17 mouse cellular contexts compared by ENCODE assay signal in the genomic region with DNA sequence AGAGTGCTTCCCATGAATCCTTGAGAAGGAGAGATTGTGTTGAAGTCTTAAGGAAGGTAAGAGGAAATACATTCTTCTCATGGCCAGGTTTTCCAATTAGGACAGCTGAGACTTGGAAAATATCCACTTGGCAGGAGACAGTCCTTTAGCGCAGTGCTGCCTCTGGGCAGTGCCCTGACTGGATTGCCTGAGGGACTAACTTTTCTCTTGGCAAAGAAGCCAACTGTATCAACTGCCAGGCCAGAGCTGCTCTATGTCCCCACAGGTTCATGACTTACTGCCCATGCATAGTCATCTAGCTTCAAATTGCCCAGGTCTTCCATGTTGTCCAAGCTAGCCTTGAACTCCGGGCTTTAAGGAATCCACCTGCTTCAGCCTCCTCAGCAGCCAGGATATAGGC.
A peak's percentile ranks its signal among the peaks of the same experiment; 100 is the strongest.
DNase-seq lines count a peak whose midpoint lies in the region; ATAC-seq and TF ChIP-seq lines count a peak whose summit lies in the region.
"Had no signal": no experiment of that assay in that cellular context is flagged by ENCODE, and none has a peak within 500 bp of the region (broad histone marks: within the 10 kb centered on the region; RNA-seq: fewer than 3 reads in every experiment).

No protein-coding gene starts in this region.

- H3K79me2 ChIP-seq in heart, adult 2 months (replicated peaks; ENCODE audit: control insufficient read depth, insufficient read depth, low read length): 0 out of 2 replicates have a peak, but pooled peaks cover 1% of the 10 kb centered on the region
- no peaks in the 10 kb centered on the region; the same call in 1 of the 2 replicates for H3K79me2 ChIP-seq in MEL (ENCODE audit: control insufficient read depth, insufficient read depth, low read length, poor library complexity)

- no peak for TF ChIP-seq POLR2A in heart, adult 2 months (IDR thresholded peaks at IDR 0.05; ENCODE audit: insufficient read depth, low read depth, low read length)
- no peak for TF ChIP-seq POLR2A in MEL (IDR thresholded peaks at IDR 0.05; ENCODE audit: control insufficient read depth in 1 of 2, insufficient read depth in 1 of 2, low read depth in 1 of 2, low read length in 2 of 2, poor library complexity in 1 of 2)

- no peak for TF ChIP-seq EP300 in heart, adult 2 months (IDR thresholded peaks at IDR 0.05; ENCODE audit: insufficient read depth, low read depth, low read length)
- TF ChIP-seq EP300 in MEL (IDR thresholded peaks at IDR 0.05; ENCODE audit: low read depth in 1 of 2, low read length in 2 of 2): no peak

- no peak overlapping the region for H3K9ac ChIP-seq in heart, adult 2 months (ENCODE audit: low read depth, low read length)
- no peak overlapping the region for H3K9ac ChIP-seq in heart, embryonic 11.5 days (ENCODE audit: low read depth, low read length)
- H3K9ac ChIP-seq in kidney, embryonic 15.5 days: no peak overlapping the region
- peak overlapping the region; percentile 25; the same call in 1 of the 2 replicates for H3K9ac ChIP-seq in MEL (ENCODE audit: control insufficient read depth, low read depth, low read length, poor library complexity, severe bottlenecking)
- H3K9ac ChIP-seq in hindbrain, embryonic 12.5 days: no peak overlapping the region
- H3K9ac ChIP-seq: embryonic facial prominence, embryonic 13.5 days; forebrain, postnatal 0 days; limb, embryonic 13.5 days; stomach, embryonic 15.5 days had no signal

- peak in 1 of 2 experiments; percentile 56 for DNase-seq in heart, adult 2 months
- DNase-seq in kidney, adult 8-10 months: peak; percentile 47 to 64
- DNase-seq in 3134 (ENCODE audit: extremely low read depth, insufficient read length, low spot score) (peak; percentile 20), MEL (ENCODE audit: low read depth, low spot score) (no peak)
- DNase-seq: cerebellum, adult 9-11 months; forebrain, postnatal 0 days; lung, postnatal 36 days; thymus, postnatal 14 days had no signal

- 47% methylated on average over 2 of the region's 2 CpGs for WGBS in heart, adult 2 months
- WGBS in heart, embryonic 11.5 days (ENCODE audit: insufficient replicate concordance): 91% methylated on average over 2 of the region's 2 CpGs
- WGBS in kidney, embryonic 15.5 days: 98% methylated on average over 2 of the region's 2 CpGs
- WGBS in hindbrain, embryonic 12.5 days: 99% methylated on average over 2 of the region's 2 CpGs

- H3K4me2 ChIP-seq in heart, embryonic 11.5 days: no peak overlapping the region
- H3K4me2 ChIP-seq in kidney, embryonic 15.5 days: no peak overlapping the region
- no peak overlapping the region for H3K4me2 ChIP-seq in hindbrain, embryonic 12.5 days (replicated peaks)
- H3K4me2 ChIP-seq: embryonic facial prominence, embryonic 13.5 days; limb, embryonic 13.5 days; stomach, embryonic 15.5 days had no signal

- intact Hi-C loops in heart, adult 2 months (cut with DNase I): no loop called here

- ATAC-seq in heart, embryonic 11.5 days (replicated peaks; ENCODE audit: insufficient number of reproducible peaks, low FRiP score, low TSS enrichment): no peak
- ATAC-seq in kidney, embryonic 15.5 days (replicated peaks; ENCODE audit: low FRiP score): no peak
- no peak for ATAC-seq in hindbrain, embryonic 12.5 days (ENCODE audit: low FRiP score)
- ATAC-seq: CD4-positive, CD25-positive, alpha-beta regulatory T cell, adult 4 months; forebrain, postnatal 0 days had no signal

- no peaks in the 10 kb centered on the region for H3K9me3 ChIP-seq in heart, embryonic 11.5 days (replicated peaks; ENCODE audit: control insufficient read depth, low read length)
- no peaks in the 10 kb centered on the region for H3K9me3 ChIP-seq in kidney, embryonic 15.5 days (replicated peaks)
- H3K9me3 ChIP-seq in MEL (replicated peaks; ENCODE audit: insufficient read depth, low read length): no peaks in the 10 kb centered on the region
- H3K9me3 ChIP-seq in hindbrain, embryonic 12.5 days (replicated peaks): no peaks in the 10 kb centered on the region
- H3K9me3 ChIP-seq: embryonic facial prominence, embryonic 13.5 days; G1E; limb, embryonic 13.5 days; stomach, embryonic 15.5 days had no signal

- TF ChIP-seq CTCF in heart, adult 2 months (IDR thresholded peaks at IDR 0.05): no peak
- no peak for TF ChIP-seq CTCF in MEL (IDR thresholded peaks at IDR 0.05 in 2 of 3, conservative IDR thresholded peaks at IDR 0.05 in 1 of 3; ENCODE audit: control insufficient read depth in 1 of 3, insufficient read depth in 1 of 3, low read depth in 2 of 3, low read length in 3 of 3, poor library complexity in 1 of 3, severe bottlenecking in 1 of 3)

- peak overlapping the region; percentile 66 for H3K27ac ChIP-seq in heart, adult 2 months
- no peak overlapping the region for H3K27ac ChIP-seq in heart, embryonic 11.5 days (ENCODE audit: low read depth, low read length)
- H3K27ac ChIP-seq in kidney, embryonic 15.5 days: no peak overlapping the region
- H3K27ac ChIP-seq in MEL (ENCODE audit: control insufficient read depth, low read depth, low read length): peak overlapping the region; percentile 89
- H3K27ac ChIP-seq in hindbrain, embryonic 12.5 days: no peak overlapping the region
- H3K27ac ChIP-seq: embryonic facial prominence, embryonic 13.5 days; kidney, postnatal 0 days; limb, embryonic 13.5 days; stomach, embryonic 15.5 days had no signal

- no peak overlapping the region for H3K4me3 ChIP-seq in heart, adult 2 months
- no peak overlapping the region for H3K4me3 ChIP-seq in heart, embryonic 11.5 days (ENCODE audit: low read depth, low read length)
- no peak overlapping the region for H3K4me3 ChIP-seq in kidney, embryonic 15.5 days (replicated peaks)
- no peak overlapping the region for H3K4me3 ChIP-seq in MEL (ENCODE audit: control insufficient read depth in 1 of 2, insufficient read depth in 1 of 2, low read depth in 2 of 2, low read length in 2 of 2)
- no peak overlapping the region for H3K4me3 ChIP-seq in hindbrain, embryonic 12.5 days
- H3K4me3 ChIP-seq: embryonic facial prominence, embryonic 13.5 days; limb, embryonic 13.5 days; stomach, embryonic 15.5 days had no signal

- TF ChIP-seq RAD21 in MEL (IDR thresholded peaks at IDR 0.05; ENCODE audit: low read depth, low read length): no peak

- peaks cover 25% of the 10 kb centered on the region for H3K4me1 ChIP-seq in heart, adult 2 months (ENCODE audit: control insufficient read depth, insufficient read depth, low read length)
- peaks cover 42% of the 10 kb centered on the region for H3K4me1 ChIP-seq in heart, embryonic 11.5 days (ENCODE audit: control insufficient read depth, insufficient read depth, low read length)
- peaks cover 20% of the 10 kb centered on the region for H3K4me1 ChIP-seq in kidney, embryonic 15.5 days
- H3K4me1 ChIP-seq in MEL (ENCODE audit: control insufficient read depth in 1 of 2, insufficient read depth in 2 of 2, low read length in 2 of 2): peaks cover 56 to 62% of the 10 kb centered on the region in 2 experiments
- 0 out of 2 replicates have a peak, but pooled peaks cover 2% of the 10 kb centered on the region for H3K4me1 ChIP-seq in hindbrain, embryonic 12.5 days
- H3K4me1 ChIP-seq: stomach, embryonic 15.5 days had no signal

- H3K27me3 ChIP-seq in heart, adult 2 months (ENCODE audit: control insufficient read depth, insufficient read depth, low read length): no peaks in the 10 kb centered on the region
- H3K27me3 ChIP-seq in heart, embryonic 11.5 days (ENCODE audit: control insufficient read depth, insufficient read depth, low read length): no peaks in the 10 kb centered on the region
- no peaks in the 10 kb centered on the region for H3K27me3 ChIP-seq in kidney, embryonic 15.5 days
- H3K27me3 ChIP-seq in MEL (ENCODE audit: control insufficient read depth in 1 of 2, insufficient read depth in 2 of 2, low read length in 2 of 2): no peaks in the 10 kb centered on the region
- H3K27me3 ChIP-seq in hindbrain, embryonic 12.5 days: no peaks in the 10 kb centered on the region
- H3K27me3 ChIP-seq: embryonic facial prominence, embryonic 13.5 days; limb, embryonic 13.5 days; stomach, embryonic 15.5 days had no signal

- H3K36me3 ChIP-seq in heart, adult 2 months (ENCODE audit: control insufficient read depth, insufficient read depth, low read length): peaks cover 53% of the 10 kb centered on the region
- no peaks in the 10 kb centered on the region for H3K36me3 ChIP-seq in heart, embryonic 11.5 days (ENCODE audit: control insufficient read depth, insufficient read depth, low read length)
- H3K36me3 ChIP-seq in kidney, embryonic 15.5 days: peaks cover 17% of the 10 kb centered on the region; the same call in 1 of the 2 replicates
- peaks cover 0 to 81% of the 10 kb centered on the region in 2 experiments; a peak in 2 of 4 replicates for H3K36me3 ChIP-seq in MEL (ENCODE audit: control insufficient read depth in 1 of 2, insufficient read depth in 2 of 2, low read length in 2 of 2)
- H3K36me3 ChIP-seq in hindbrain, embryonic 12.5 days: no peaks in the 10 kb centered on the region
- H3K36me3 ChIP-seq: stomach, embryonic 15.5 days had no signal

TF ChIP-seq in MEL, 35 proteins besides CTCF, POLR2A, EP300 and RAD21:
- TF ChIP-seq MXI1 (IDR thresholded peaks at IDR 0.05; ENCODE audit: low read depth, low read length) (no peak), ZKSCAN1 (IDR thresholded peaks at IDR 0.05; ENCODE audit: low read depth, low read length) (no peak), RCOR1 (IDR thresholded peaks at IDR 0.05; ENCODE audit: low read depth, low read length) (no peak), ZMIZ1 (IDR thresholded peaks at IDR 0.05; ENCODE audit: low read depth, low read length) (no peak), MYC (IDR thresholded peaks at IDR 0.05; ENCODE audit: low read depth, low read length) (no peak), ELF1 (IDR thresholded peaks at IDR 0.05; ENCODE audit: low read depth, low read length) (no peak)

Comparison
In these comparisons a context has a peak if more than half of its experiments do, and no peak if none do; other contexts are left out.
1. H3K27ac ChIP-seq: peak in heart, adult 2 months (single experiment) and MEL (single experiment); none in heart, embryonic 11.5 days (single experiment), kidney, embryonic 15.5 days (single experiment) and hindbrain, embryonic 12.5 days (single experiment).